Mouse (Mus musculus) MEL-GATA-1-ER (cell line): ENCODE data around the gene Sgce.
A peak's percentile ranks its signal among the peaks of the same experiment; 100 is the strongest.

ENCODE experiments used
- DNase-seq: peaks from one replicate; pipeline ENCODE4 v3.0.0-alpha.2; 2012; ENCODE audit warnings: low read depth; ENCODE audit errors: extremely low read depth

The Sgce gene

GRCm38 (mm10) chr6:4723998-4724757 lies 22.8 kb downstream of the Sgce start:
- DNase-seq, result no peak

DNA sequence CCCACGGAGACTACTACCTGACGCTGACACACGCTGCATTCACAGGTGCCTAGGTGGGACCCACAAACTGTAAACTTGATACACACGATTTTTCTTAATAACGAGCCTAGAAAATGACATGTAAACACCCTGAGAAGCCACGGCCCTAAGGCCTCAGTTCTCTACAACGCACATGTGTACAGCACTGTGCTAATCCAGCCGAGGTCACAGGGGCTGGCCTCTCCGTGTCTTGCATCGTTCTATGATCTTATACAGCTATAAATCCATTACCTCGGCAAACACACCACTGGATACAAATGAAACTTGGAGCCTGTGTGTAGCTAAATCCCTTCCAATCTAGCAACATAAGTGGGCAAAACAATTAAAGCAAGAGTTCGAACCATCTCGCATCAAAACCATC lies 24.3 kb downstream of the Sgce start:
- DNase-seq, result no peak

GRCm38 (mm10) chr6:4722142-4722541 lies 24.9 kb downstream of the Sgce start:
- no peak for DNase-seq

GRCm38 (mm10) chr6:4717344-4717743 lies 29.7 kb downstream of the Sgce start:
- no peak for DNase-seq

- DNase-seq, result no peak
These were observed 30.8 kb downstream of the Sgce start for GRCm38 (mm10) chr6:4716171-4716570.

GRCm38 (mm10) chr6:4708971-4709370 lies 38.0 kb downstream of the Sgce start:
- no peak for DNase-seq

- DNase-seq, result no peak
These were observed 40.6 kb downstream of the Sgce start for GRCm38 (mm10) chr6:4706415-4706814.

- DNase-seq, result no peak
These were observed 43.1 kb downstream of the Sgce start for GRCm38 (mm10) chr6:4703908-4704307.

DNA sequence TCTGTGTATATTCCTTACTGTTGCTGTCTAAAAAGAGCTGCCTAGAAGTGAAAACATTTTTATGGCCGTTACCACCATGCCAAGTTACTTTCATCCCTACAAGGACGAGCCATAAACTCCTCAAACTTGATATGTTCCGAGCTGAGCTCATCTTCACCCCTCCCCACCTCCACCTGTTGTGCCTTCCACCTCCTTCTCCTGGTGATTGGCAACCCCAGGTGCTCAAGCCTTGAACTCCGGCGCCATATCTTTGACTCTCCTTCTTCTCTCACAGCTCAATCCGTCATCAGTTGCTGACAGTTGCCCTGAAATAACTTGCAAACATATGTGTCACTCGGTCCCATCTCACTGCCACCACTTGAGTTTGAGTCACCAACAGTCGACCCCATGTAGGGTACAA lies 45.4 kb downstream of the Sgce start:
- DNase-seq, result no peak

- no peak for DNase-seq
These were observed 51.2 kb downstream of the Sgce start for GRCm38 (mm10) chr6:4695778-4696177.

GRCm38 (mm10) chr6:4694672-4695231 lies 52.3 kb downstream of the Sgce start:
- DNase-seq, result no peak

DNA sequence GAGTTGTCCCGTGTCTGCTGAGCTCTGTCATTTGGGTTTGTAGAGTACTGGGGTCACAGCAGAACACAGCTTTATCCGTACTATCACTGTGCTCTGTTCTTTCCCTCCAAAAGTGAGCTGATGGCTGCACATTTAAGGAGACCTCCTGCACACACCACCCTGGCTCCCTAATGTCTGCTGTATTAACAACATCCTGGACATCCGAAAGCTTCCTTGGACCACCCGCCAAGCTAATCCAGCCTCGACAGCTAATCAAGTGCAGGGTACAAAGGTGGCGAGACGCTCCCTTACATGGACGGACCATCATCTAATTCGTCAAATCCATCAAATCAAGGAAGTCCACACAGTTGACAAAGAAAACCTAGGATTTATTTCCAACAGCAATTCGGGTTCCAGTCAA lies 53.5 kb downstream of the Sgce start:
- no peak for DNase-seq

- no peak for DNase-seq
These were observed 56.6 kb downstream of the Sgce start for GRCm38 (mm10) chr6:4690438-4690837.

DNA sequence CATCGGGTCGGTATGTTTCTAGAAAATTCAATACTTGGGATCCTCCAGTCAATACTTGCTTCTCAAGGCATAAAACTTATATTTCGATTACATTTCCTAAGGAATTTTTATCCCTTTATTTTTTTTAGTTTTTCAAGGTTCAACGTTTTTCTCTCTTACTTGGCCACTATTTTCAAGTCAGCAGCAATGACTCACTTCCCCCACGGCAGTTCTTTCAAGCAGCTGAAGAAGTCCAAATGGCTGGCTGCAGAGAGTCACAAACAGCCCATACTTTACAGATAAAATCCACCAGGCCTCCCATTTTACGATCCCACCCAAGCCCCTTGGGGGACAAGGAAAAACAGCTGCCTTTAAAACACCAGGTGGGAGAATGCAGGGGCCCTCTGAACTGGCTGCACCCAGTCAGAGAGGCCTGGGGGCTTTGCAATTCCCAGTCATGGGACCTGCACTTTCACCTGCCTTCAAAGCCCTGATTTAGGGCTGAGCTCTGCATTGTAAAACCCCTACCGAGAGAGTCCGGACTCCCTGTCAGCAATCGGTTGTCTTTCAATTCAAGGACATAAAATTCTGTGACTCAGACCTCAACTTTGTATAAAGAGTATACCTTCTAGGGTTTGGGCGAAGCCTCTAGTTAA lies 62.2 kb downstream of the Sgce start:
- DNase-seq, result no peak

- DNase-seq, result no peak
These were observed 66.4 kb downstream of the Sgce start for GRCm38 (mm10) chr6:4680576-4680975.

DNA sequence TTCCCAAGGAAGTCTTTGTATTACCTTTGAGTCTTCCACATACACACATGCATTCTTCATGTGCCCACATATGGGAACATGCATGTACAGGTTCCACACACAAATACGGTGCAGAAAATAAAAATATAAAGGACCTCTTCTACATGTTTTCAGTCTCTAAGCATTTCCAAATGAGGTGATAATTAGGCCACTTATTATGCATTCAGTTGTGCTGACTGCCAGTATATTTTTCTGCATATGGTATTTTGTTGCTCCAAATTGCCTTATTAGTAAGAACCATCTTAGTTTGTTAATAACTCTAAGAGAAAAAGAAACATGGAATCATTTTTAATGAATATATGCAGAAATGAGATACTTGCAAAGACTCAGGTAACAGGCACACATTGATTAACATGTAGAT lies 67.0 kb downstream of the Sgce start:
- no peak for DNase-seq

- no peak for DNase-seq
These were observed 69.6 kb downstream of the Sgce start for GRCm38 (mm10) chr6:4677356-4677761.

GRCm38 (mm10) chr6:4665154-4665553 lies 81.9 kb downstream of the Sgce start:
- DNase-seq, result no peak

- no peak for DNase-seq
These were observed 82.7 kb downstream of the Sgce start for GRCm38 (mm10) chr6:4664313-4664712.

- DNase-seq, result no peak
These were observed 83.5 kb downstream of the Sgce start for GRCm38 (mm10) chr6:4663516-4663915.

DNA sequence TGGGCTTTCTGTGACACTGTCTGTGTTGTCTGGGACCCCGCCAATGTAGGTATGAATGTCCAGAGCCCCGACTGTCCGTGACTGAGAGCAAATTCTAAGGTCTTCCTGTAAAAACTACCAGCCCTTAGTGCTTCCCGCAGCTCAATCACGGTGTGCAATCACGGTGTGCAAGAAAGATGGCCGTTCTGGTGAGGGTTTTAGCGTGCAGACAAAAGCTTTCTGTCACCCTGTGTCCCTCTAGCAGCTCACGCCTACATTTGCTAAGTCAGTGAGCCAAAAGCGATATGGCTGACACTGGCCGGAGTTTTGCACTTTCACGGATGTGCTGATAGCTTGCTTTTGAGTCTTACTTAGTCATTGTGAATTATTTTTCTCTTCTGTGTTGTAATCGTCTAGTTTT lies 88.1 kb downstream of the Sgce start:
- no peak for DNase-seq

GRCm38 (mm10) chr6:4655924-4656323 lies 91.1 kb downstream of the Sgce start:
- no peak for DNase-seq

- DNase-seq, result peak; percentile 18
These were observed 91.5 kb downstream of the Sgce start for GRCm38 (mm10) chr6:4655466-4655865.
